Mouse (Mus musculus) intestine, postnatal 0 days (tissue): ENCODE results near the gene Tesk1. TPM values are rescaled to one million over a fixed set of nuclear protein-coding genes. Genes with fewer than 3 reads are reported as not detected.

Experiments used
- ATAC-seq: fragments of 200-750 bp; cut with Nextera tagmentation; 2 replicates; pipeline ENCODE4 v1.8.0; 2017; ENCODE audit warnings: mild to moderate bottlenecking, moderate TSS enrichment, moderate library complexity
- H3K27ac ChIP-seq: fragments of 300-500 bp; sonication (generic); 2 replicates; pipeline ENCODE4 v1.5.1; 2014; ENCODE audit warnings: mild to moderate bottlenecking, low read depth, low read length, moderate library complexity
- H3K27me3 ChIP-seq: fragments of 300-500 bp; sonication (generic); replicated peaks from 2 replicates; pipeline ENCODE4 v1.6.1; 2014; ENCODE audit warnings: low read length, mixed read lengths; ENCODE audit not compliant: control insufficient read depth, insufficient read depth
- H3K36me3 ChIP-seq: fragments of 300-500 bp; sonication (generic); 2 replicates; pipeline ENCODE4 v1.6.1; 2014; ENCODE audit warnings: mild to moderate bottlenecking, moderate library complexity; ENCODE audit not compliant: control insufficient read depth, insufficient read depth
- H3K4me1 ChIP-seq: fragments of 300-500 bp; sonication (generic); replicated peaks from 2 replicates; pipeline ENCODE4 v1.6.1; 2014; ENCODE audit warnings: antibody characterized with exemption, low read length, mixed read lengths; ENCODE audit not compliant: control insufficient read depth, insufficient read depth
- H3K4me2 ChIP-seq: fragments of 300-500 bp; sonication (generic); replicated peaks from 2 replicates; pipeline ENCODE4 v1.6.1; 2014; ENCODE audit warnings: low read depth, mild to moderate bottlenecking, moderate library complexity
- H3K4me3 ChIP-seq: fragments of 300-500 bp; sonication (generic); 2 replicates; pipeline ENCODE4 v1.5.1; 2014; ENCODE audit warnings: low read depth, low read length
- H3K9ac ChIP-seq: fragments of 300-500 bp; sonication (generic); 2 replicates; pipeline ENCODE4 v1.6.1; 2014; ENCODE audit warnings: mild to moderate bottlenecking, low read depth, low read length
- H3K9me3 ChIP-seq: fragments of 300-500 bp; sonication (generic); 2 replicates; pipeline ENCODE4 v1.6.1; 2016; ENCODE audit warnings: mixed run types; ENCODE audit not compliant: control insufficient read depth
- CTCF ChIP-seq: sonication (generic); IDR thresholded peaks from 2 replicates; pipeline ENCODE4 v1.5.1; 2016; ENCODE audit warnings: low read depth, mild to moderate bottlenecking, control low read depth, antibody characterized with exemption, moderate library complexity
- WGBS: fragments of 180-500 bp; shearing (Covaris S2); extraction: QIAGEN DNeasy Blood & Tissue Kit; methylation state at CpG from one replicate; pipeline ENCODE4 v1.1.7; 2014; 5-methylcytosine and 5-hydroxymethylcytosine counted together
- polyA plus RNA-seq: library from polyadenylated mRNA; unstranded; fragments of >200 nt; fragmentation: Nextera tagmentation; extraction: Ambion mirVana; gene quantifications from 2 replicates; pipeline ENCODE4 v1.2.1, GENCODE M21; 2015

Gene Tesk1
- polyA plus RNA-seq, 1 experiment from 2014 or later: 4.6 TPM

DNA sequence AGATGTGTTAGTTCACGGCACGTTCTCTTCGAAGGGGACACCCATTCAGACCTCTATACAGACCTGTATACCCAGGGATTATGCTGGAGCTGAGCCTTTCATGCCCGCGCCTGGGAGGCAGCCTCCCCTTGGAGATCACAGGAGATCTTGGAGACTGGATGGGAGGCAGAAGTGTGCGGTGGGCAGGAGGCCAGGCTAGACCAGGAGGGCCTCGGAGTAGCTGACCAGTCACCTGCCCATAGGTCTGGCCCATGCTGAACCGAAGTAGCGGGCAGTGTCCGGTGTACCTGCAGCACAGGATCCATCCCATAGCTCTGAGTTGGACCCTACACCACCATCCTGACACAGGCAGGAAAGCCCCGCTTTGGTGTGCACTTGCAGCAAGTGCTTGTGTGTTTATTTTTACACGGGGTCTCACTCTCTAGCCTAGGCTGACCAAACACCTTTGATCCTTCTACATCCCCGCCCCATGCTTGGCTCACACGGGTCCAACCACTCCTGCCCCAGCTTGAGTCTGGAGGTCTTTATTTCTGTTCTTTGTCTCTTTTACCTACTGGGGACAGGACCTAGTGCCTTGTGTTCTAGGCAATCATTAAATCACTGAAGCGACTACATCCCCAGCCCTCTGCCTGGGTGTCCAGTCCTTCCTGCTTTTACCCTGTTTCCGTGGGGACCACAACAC is 13.4 kb upstream of the Tesk1 start:
- ATAC-seq: no peak
- Histone ChIP-seq H3K4me2 (no peak overlapping the region), H3K36me3 (peaks cover 41% of the 10 kb centered on the region), H3K9ac (no peak overlapping the region), H3K4me3 (no peak overlapping the region), H3K4me1 (no peaks in the 10 kb centered on the region), H3K27me3 (no peaks in the 10 kb centered on the region), H3K27ac (no peak overlapping the region), H3K9me3 (no peaks in the 10 kb centered on the region)
- TF ChIP-seq CTCF: no peak
- 45% methylated on average over 16 of the region's 16 CpGs for WGBS

GRCm38 (mm10) chr4:43428946-43429345 is 12.8 kb upstream of the Tesk1 start, which contains the start of gene Fam166b:
TSS of gene Fam166b (minus strand) at chr4:43429134.
- WGBS: 18% methylated on average over 10 of the region's 10 CpGs
- Histone ChIP-seq H3K36me3 (peaks cover 34% of the 10 kb centered on the region), H3K27ac (no peak within 1 kb of the TSS), H3K4me1 (no peaks in the 10 kb centered on the region), H3K9me3 (no peaks in the 10 kb centered on the region), H3K27me3 (no peaks in the 10 kb centered on the region), H3K9ac (no peak within 1 kb of the TSS), H3K4me3 (no peak within 1 kb of the TSS), H3K4me2 (no peak within 1 kb of the TSS)
- TF ChIP-seq CTCF: no peak
- no peak for ATAC-seq

- WGBS: 4% methylated on average over 4 of the region's 4 CpGs
- no peak overlapping the region for H3K9ac ChIP-seq
- H3K4me1 ChIP-seq: no peaks in the 10 kb centered on the region
- ATAC-seq: peak; percentile 53; the same call in 1 of the 2 replicates
- H3K27me3 ChIP-seq: no peaks in the 10 kb centered on the region
- H3K27ac ChIP-seq: no peak overlapping the region
- peaks cover 7% of the 10 kb centered on the region for H3K36me3 ChIP-seq
- H3K4me2 ChIP-seq: no peak overlapping the region
- no peak overlapping the region for H3K4me3 ChIP-seq
- peak; percentile 94 for TF ChIP-seq CTCF
- no peaks in the 10 kb centered on the region for H3K9me3 ChIP-seq
Measured at GRCm38 (mm10) chr4:43431690-43432089, 10.0 kb upstream of the Tesk1 start.

GRCm38 (mm10) chr4:43432832-43433231 is 8.9 kb upstream of the Tesk1 start:
- Histone ChIP-seq H3K9ac (no peak overlapping the region), H3K27ac (no peak overlapping the region), H3K4me1 (no peaks in the 10 kb centered on the region), H3K4me2 (no peak overlapping the region), H3K9me3 (no peaks in the 10 kb centered on the region), H3K4me3 (no peak overlapping the region), H3K27me3 (no peaks in the 10 kb centered on the region), H3K36me3 (no peaks in the 10 kb centered on the region; the same call in 1 of the 2 replicates)
- WGBS: 84% methylated on average over 1 of the region's 1 CpGs
- no peak for TF ChIP-seq CTCF
- ATAC-seq: no peak

DNA sequence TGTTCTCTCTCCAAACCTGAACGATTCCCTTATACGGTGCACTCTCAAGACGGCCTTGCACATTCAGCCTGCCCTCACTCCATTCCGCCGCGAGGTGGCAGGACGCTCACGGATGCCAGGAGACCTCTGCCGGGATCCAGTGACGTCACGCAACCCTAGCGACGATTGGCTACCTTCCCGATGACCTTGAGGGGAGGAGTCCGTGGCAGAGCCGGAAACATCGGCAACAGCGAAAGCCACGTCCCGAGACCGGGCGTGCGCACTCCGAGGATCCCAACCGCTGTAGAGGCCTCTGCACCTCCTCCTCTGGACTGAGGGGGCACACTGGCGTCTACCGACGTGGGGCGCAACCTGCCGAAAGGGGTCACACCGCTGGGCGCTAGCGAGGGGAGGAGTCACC is 305 bp downstream of the Tesk1 start:
- ATAC-seq: peak; percentile 90
- peak overlapping the region; percentile 97 for H3K4me3 ChIP-seq
- no peaks in the 10 kb centered on the region for H3K9me3 ChIP-seq
- TF ChIP-seq CTCF: peak; percentile 98
- H3K27me3 ChIP-seq: no peaks in the 10 kb centered on the region
- peak overlapping the region; percentile 95 for H3K4me2 ChIP-seq
- 0 out of 2 replicates have a peak, but pooled peaks cover 8% of the 10 kb centered on the region for H3K4me1 ChIP-seq
- H3K9ac ChIP-seq: peak overlapping the region; percentile 96
- H3K27ac ChIP-seq: peak overlapping the region; percentile 94
- WGBS: under 1% methylated on average over 33 of the region's 33 CpGs
- peaks cover 18% of the 10 kb centered on the region for H3K36me3 ChIP-seq

- no peaks in the 10 kb centered on the region for H3K27me3 ChIP-seq
- H3K27ac ChIP-seq: peak overlapping the region; percentile 94
- TF ChIP-seq CTCF: no peak
- peak overlapping the region; percentile 97 for H3K4me3 ChIP-seq
- ATAC-seq: peak; percentile 81
- no peaks in the 10 kb centered on the region for H3K9me3 ChIP-seq
- H3K9ac ChIP-seq: peak overlapping the region; percentile 96
- 0 out of 2 replicates have a peak, but pooled peaks cover 8% of the 10 kb centered on the region for H3K4me1 ChIP-seq
- under 1% methylated on average over 78 of the region's 88 CpGs for whole genome bisulfite sequencing
- H3K36me3 ChIP-seq: peaks cover 25% of the 10 kb centered on the region
- H3K4me2 ChIP-seq: peak overlapping the region; percentile 95
Measured at GRCm38 (mm10) chr4:43442456-43443361, 970 bp downstream of the Tesk1 start.
